Mouse (Mus musculus) heart, embryonic 11.5 days (tissue): ENCODE measurements around the gene Dgkz. TPM values are rescaled to one million over a fixed set of nuclear protein-coding genes. Genes with fewer than 3 reads are reported as not detected.

Source experiments
- ATAC-seq: fragments of 200-750 bp; cut with Nextera tagmentation; replicated peaks from 2 replicates; pipeline ENCODE4 v1.8.0; 2017; ENCODE audit warnings: moderate library complexity; ENCODE audit not compliant: insufficient number of reproducible peaks, low FRiP score, low TSS enrichment
- H3K27ac ChIP-seq: fragments of 300-500 bp; sonication (generic); 2 replicates; pipeline ENCODE4 v1.5.1; 2014; ENCODE audit warnings: mild to moderate bottlenecking, low read depth, low read length
- H3K27me3 ChIP-seq: fragments of 300-500 bp; sonication (generic); 2 replicates; pipeline ENCODE4 v1.6.1; 2014; ENCODE audit warnings: mild to moderate bottlenecking, low read length, mixed read lengths; ENCODE audit not compliant: control insufficient read depth, insufficient read depth
- H3K36me3 ChIP-seq: fragments of 300-500 bp; sonication (generic); 2 replicates; pipeline ENCODE4 v1.6.1; 2014; ENCODE audit warnings: mild to moderate bottlenecking, low read length, moderate library complexity, mixed read lengths; ENCODE audit not compliant: control insufficient read depth, insufficient read depth
- H3K4me1 ChIP-seq: fragments of 300-500 bp; sonication (generic); 2 replicates; pipeline ENCODE4 v1.6.1; 2014; ENCODE audit warnings: low read length; ENCODE audit not compliant: control insufficient read depth, insufficient read depth
- H3K4me2 ChIP-seq: fragments of 300-500 bp; sonication (generic); 2 replicates; pipeline ENCODE4 v1.6.1; 2014; ENCODE audit warnings: mild to moderate bottlenecking, moderate library complexity
- H3K4me3 ChIP-seq: fragments of 300-500 bp; sonication (generic); 2 replicates; pipeline ENCODE4 v1.5.1; 2014; ENCODE audit warnings: low read depth, low read length
- H3K9ac ChIP-seq: fragments of 300-500 bp; sonication (generic); 2 replicates; pipeline ENCODE4 v1.6.1; 2014; ENCODE audit warnings: mild to moderate bottlenecking, low read depth, low read length, moderate library complexity
- H3K9me3 ChIP-seq: fragments of 300-500 bp; sonication (generic); replicated peaks from 2 replicates; pipeline ENCODE4 v1.6.1; 2016; ENCODE audit warnings: low read length; ENCODE audit not compliant: control insufficient read depth
- WGBS: fragments of 180-500 bp; shearing (Covaris S2); extraction: QIAGEN DNeasy Blood & Tissue Kit; methylation state at CpG from one replicate; pipeline ENCODE4 v1.1.7; 2014; ENCODE audit not compliant: insufficient replicate concordance; 5-methylcytosine and 5-hydroxymethylcytosine counted together
- microRNA-seq: library from miRNA; unstranded; fragments of <30 nt; microRNA quantifications from one replicate; pipeline ENCODE4, GENCODE M21; 2016; ENCODE audit warnings: borderline number of aligned reads
- polyA plus RNA-seq: library from polyadenylated mRNA; unstranded; fragments of >200 nt; fragmentation: Nextera tagmentation; extraction: Ambion mirVana; gene quantifications from 2 replicates; pipeline ENCODE4 v1.2.1, GENCODE M21; 2014

The Dgkz gene
- polyA plus RNA-seq, 1 experiment from 2014 or later = 42.1 TPM

GRCm38 (mm10) chr2:91897968-91898367 lies 77.7 kb downstream of the Dgkz start:
- Histone ChIP-seq H3K4me1 (no peaks in the 10 kb centered on the region), H3K36me3 (no peaks in the 10 kb centered on the region), H3K9me3 (no peaks in the 10 kb centered on the region), H3K4me3 (no peak overlapping the region), H3K27ac (no peak overlapping the region), H3K4me2 (no peak overlapping the region), H3K9ac (no peak overlapping the region), H3K27me3 (no peaks in the 10 kb centered on the region)
- ATAC-seq = no peak

GRCm38 (mm10) chr2:91895401-91895800 lies 80.3 kb downstream of the Dgkz start:
- ATAC-seq = no peak
- no peaks in the 10 kb centered on the region for H3K9me3 ChIP-seq
- WGBS = 92% methylated on average over 3 of the region's 3 CpGs

DNA sequence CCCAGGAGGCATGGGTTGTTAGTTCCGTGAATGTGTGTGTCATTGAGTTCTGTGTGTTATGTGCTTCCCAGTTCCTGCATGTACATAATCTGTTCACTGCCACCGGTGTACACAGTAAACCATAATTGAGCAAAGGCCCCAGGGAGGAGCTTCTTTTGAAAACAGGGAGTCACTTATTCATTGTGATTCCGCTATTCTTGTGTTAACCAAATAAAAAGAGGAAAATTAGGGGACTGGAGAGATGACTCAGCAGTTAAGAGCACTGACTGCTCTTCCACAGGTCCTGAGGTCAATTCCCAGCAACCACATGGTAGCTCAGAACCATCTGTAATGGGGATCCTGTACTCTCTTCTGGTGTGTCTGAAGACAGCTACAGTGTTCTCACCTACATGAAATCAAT lies 80.9 kb downstream of the Dgkz start:
- Histone ChIP-seq H3K27me3 (no peaks in the 10 kb centered on the region), H3K4me3 (no peak overlapping the region), H3K9ac (no peak overlapping the region), H3K4me1 (no peaks in the 10 kb centered on the region), H3K4me2 (no peak overlapping the region), H3K36me3 (no peaks in the 10 kb centered on the region), H3K9me3 (no peaks in the 10 kb centered on the region), H3K27ac (no peak overlapping the region)
- ATAC-seq = no peak
- WGBS = 86% methylated on average over 3 of the region's 3 CpGs

More at GRCm38 (mm10) chr2:91895401-91895800, 80.3 kb downstream of the Dgkz start:
- no peaks in the 10 kb centered on the region for H3K27me3 ChIP-seq
- no peak overlapping the region for H3K9ac ChIP-seq
- no peak overlapping the region for H3K27ac ChIP-seq
- no peak overlapping the region for H3K4me2 ChIP-seq
- H3K4me3 ChIP-seq = no peak overlapping the region
- no peaks in the 10 kb centered on the region for H3K36me3 ChIP-seq
- H3K4me1 ChIP-seq = no peaks in the 10 kb centered on the region

DNA sequence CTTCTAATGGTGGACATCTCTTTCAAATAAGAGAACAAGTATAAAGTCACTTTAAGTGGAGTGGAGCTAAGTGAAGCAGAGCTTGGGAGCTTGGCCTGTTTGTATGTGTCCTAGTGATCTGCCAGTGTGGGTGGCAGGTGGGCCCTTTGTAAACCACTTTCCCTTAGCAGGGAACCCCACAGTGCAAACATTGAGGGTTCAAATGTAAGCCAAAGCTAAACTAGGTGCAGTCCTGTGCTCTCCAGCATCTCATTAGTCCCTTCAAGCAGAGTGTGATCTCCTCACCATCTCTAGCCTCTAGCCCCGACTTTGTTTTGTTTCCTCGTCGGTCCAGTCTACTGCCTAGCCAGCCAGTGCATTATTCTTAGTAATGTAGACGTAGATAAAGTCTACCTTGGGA lies 91.0 kb downstream of the Dgkz start:
- H3K27me3 ChIP-seq = no peaks in the 10 kb centered on the region
- 74% methylated on average over 4 of the region's 4 CpGs for WGBS
- H3K27ac ChIP-seq = no peak overlapping the region
- H3K9ac ChIP-seq = no peak overlapping the region
- ATAC-seq = no peak
- H3K9me3 ChIP-seq = no peaks in the 10 kb centered on the region
- no peaks in the 10 kb centered on the region for H3K4me1 ChIP-seq
- H3K4me2 ChIP-seq = no peak overlapping the region
- H3K36me3 ChIP-seq = peaks cover 7% of the 10 kb centered on the region
- no peak overlapping the region for H3K4me3 ChIP-seq

DNA sequence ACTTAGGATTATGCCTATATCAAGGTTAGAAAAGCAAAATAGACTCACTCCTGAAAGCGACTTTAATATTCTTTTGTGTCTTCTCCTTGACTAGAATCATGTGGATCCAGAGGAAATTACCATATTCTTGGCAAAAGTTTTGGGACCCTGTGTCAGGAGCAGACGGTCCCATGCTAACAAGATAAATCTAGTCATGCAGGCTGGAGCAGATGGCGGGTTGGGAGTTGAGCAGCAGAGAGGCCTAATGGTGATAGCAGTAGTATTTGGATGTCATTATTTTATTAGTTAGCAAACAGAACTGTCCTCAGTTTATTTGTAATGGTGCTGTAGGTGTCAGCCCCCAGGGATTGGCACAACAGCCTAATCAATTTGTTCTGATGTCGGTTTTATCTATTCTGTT lies 91.7 kb downstream of the Dgkz start:
- WGBS = 71% methylated on average over 4 of the region's 4 CpGs
- H3K27me3 ChIP-seq = no peaks in the 10 kb centered on the region
- no peaks in the 10 kb centered on the region for H3K4me1 ChIP-seq
- H3K27ac ChIP-seq = no peak overlapping the region
- no peak overlapping the region for H3K4me3 ChIP-seq
- peaks cover 7% of the 10 kb centered on the region for H3K36me3 ChIP-seq
- ATAC-seq = no peak
- H3K9me3 ChIP-seq = no peaks in the 10 kb centered on the region
- no peak overlapping the region for H3K4me2 ChIP-seq
- H3K9ac ChIP-seq = no peak overlapping the region

Small RNAs within 50 kb of the gene (microRNA-seq; reads per million reads assigned to microRNA genes)
- not detected for gene Mir6999

Other genes with a start within 250 kb of the Dgkz start
- 12.1 and 12.9 TPM in 2 replicates for gene Ambra1, start 245.7 kb downstream of the Dgkz start, polyA plus RNA-seq
- not detected in 2 replicates for gene Chrm4, start 48.6 kb downstream of the Dgkz start, polyA plus RNA-seq
- gene Mdk, start 43.6 kb downstream of the Dgkz start, polyA plus RNA-seq = 842 and 965 TPM in 2 replicates
- 1.8 and 2.8 TPM in 2 replicates for gene Gm9821, start 30.2 kb downstream of the Dgkz start, polyA plus RNA-seq
- gene Creb3l1, start 48.6 kb upstream of the Dgkz start, polyA plus RNA-seq = 8.2 TPM in 2 replicates
- gene Phf21a, start 117.3 kb upstream of the Dgkz start, polyA plus RNA-seq = 18.8 and 25.5 TPM in 2 replicates